Mouse (Mus musculus) stomach, postnatal 0 days (tissue): Measurements from ENCODE around the gene Cldn18.

ENCODE experiments used
- CTCF ChIP-seq: IDR thresholded peaks from 2 replicates; pipeline ENCODE4 v1.5.1; 2016; ENCODE audit warnings: antibody characterized with exemption, low read depth, mild to moderate bottlenecking, moderate library complexity
- EP300 ChIP-seq: optimal IDR thresholded peaks from 2 replicates; pipeline ENCODE3; 2016; ENCODE audit warnings: antibody characterized with exemption

DNA sequence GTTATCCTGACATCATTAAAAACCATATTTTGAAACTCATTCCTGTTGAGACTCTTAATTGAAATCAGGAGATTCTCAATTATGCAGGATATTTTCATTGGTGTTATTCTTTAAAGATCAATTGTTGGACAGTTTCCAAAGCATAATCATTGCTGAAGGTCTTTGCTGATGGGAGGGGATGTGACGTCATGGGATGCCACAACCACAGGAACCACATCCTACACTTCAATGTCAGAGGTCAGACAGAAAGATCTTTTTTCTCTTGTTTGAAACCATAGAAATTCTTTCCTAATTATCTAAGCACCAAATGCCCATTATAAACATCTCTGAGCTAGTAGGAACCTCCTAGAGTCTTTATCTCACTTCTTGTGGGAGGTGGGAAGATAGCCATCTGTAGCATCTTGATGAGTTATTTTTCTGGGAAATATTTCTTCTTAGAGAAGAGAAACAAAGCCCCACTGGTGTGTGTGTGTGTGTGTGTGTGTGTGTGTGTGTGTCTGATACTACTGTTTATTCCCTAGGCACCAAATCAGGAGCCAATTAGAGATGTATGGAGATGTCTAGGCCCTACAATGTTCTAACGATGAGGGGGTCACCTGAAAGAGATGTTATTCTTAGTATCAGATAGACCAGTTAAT, 17.2 kb downstream of the Cldn18 start:
- TF ChIP-seq CTCF (no peak), EP300 (no peak)
